Mouse (Mus musculus) cerebellum, adult 8-10 months (tissue): ENCODE results near the gene Kcna7.
"Not testable (repeated sequence)": the region's sequence is repeated elsewhere in the genome, so short reads cannot be mapped to it uniquely, and the experiment has no call there.

Experiments
- DNase-seq: peaks from one replicate; pipeline ENCODE4 v3.0.0; 2022

The Kcna7 gene

DNA sequence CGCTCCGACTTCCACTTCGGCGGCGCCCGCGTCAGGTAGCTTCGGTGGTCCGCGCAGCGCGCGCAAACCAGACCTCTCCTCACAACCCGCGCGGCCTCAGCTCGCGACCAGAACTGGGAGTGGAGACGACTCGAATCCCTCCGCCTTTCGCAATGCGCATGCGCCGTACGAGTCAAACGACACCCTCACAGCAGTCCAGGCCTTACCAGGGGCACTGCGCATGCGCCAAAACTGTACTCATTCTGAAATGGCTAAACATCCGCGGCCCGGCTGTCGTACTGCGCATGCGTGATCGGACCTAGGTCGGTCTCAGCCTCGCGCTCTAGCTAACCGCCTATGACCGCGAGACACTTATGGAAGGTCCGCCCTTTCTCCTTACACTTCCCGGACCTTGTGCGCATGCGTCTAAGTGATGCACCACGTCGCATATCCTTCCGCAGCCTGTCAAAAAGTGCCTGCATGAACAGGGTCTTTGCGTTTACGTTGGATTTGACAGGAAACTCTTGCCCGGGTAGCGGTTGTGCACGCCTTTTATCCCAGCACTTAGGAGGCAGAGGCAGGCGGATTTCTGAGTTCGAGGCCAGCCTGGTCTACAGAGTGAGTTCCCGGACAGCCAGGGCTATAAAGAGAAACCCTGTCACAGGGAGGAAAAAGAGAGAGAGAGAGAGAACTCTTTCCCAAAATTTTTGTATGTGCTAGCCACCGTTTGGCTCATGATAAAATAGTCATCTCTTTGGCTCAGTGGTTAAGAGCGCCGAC lies 9.7 kb upstream of the Kcna7 start, which contains the start of gene Snrnp70:
Snrnp70 (minus strand) TSS at position 165 of the 759 bp plus-strand sequence.
- DNase-seq: peak; percentile 100

DNA sequence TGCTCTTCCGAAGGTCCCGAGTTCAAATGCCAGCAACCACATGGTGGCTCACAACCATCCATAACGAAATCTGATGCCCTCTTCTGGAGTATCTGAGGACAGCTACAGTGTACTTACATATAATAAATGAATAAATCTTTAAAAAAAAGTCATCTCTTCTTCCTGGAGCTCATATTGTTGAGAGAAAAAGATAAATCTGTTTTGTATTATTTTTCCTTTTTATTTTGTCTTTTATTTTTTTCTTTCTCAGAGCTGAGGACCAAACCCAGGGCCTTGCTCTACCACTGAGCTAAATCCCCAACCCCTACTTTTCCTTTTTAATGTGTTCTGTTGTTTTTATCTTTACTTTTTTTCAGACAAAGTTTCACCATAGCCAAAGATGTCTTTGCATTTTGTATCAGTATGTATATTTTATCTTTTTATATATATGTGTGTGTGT lies 9.1 kb upstream of the Kcna7 start:
- not testable (repeated sequence) for DNase-seq

DNA sequence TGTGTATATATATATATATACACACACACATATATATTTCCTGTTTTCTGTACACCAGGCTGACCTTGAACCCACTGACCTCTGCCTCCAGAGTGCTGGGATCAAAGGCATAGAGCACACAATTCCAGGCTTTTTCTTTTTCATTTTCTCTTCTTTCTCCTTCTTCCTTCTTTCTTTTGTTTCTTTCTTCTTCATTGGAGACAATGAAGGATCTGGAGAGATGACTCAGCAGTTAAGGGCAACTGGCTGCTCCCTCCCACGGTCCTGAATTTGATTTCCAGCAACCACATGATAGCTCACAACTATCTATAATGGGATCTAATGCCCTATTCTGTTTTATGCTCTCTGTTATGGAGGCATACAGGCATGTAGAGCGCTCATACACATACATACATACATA lies 8.7 kb upstream of the Kcna7 start:
- DNase-seq: no peak

DNA sequence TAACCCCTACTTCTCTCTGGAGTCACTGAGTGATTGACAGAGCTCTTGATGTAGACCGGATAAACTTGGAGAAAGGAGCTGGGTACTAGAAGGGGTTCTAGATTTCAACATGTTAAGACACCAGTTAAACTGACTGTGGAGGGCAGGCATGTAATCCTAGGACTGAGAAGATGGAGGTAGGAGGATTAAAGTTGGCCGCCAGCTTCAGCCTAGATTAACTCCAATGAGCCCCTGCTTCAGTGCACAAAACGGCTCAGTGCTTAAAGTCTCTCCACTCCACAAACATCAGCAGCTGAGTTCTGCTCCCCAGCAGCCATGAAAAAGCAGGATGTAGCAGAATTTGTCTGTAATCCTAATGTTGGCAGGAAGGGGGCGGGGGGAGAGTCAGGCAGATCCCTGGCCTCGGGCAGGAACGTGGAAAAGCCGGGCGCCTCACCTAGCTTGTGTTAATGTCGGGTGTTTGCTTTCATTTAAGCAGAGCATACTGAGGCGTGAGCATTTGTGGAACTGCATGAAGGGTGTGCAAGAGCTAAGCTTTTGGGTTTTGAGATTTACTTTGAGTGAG lies 3.9 kb upstream of the Kcna7 start:
- no peak for DNase-seq

DNA sequence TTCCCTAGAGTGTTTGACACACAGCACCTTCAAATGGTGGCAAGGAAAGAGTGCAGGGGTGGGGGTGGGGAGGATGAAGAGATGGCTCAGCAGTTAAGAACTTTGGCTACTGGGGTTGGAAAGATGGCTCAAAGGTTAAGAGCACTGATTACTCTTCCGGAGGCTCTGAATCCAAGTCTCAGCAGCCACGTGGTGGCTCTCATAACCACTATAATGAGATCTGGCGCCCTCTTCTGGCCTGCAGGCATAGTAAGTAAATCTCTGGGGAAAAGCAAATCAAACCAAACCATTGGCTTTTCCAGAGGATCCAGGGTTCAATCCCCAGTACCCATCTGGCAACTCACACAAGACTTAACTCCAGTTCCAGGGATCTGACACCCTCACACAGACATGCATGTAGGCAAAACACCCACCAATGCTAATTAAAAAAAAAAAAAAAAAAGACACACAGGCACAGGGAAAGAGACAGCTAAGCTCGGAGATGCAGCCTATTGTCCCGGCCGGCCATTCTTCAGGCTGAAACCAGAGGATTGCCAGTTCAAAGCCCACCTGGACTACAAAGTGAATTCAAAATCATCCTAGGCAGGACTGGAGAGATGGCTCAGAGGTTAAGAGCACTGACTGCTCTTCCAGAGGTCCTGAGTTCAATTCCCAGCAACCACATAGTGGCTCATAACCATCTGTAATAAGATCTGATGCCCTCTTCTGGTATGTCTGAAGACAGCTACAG lies 1.8 kb upstream of the Kcna7 start:
- peak; percentile 32 for DNase-seq

DNA sequence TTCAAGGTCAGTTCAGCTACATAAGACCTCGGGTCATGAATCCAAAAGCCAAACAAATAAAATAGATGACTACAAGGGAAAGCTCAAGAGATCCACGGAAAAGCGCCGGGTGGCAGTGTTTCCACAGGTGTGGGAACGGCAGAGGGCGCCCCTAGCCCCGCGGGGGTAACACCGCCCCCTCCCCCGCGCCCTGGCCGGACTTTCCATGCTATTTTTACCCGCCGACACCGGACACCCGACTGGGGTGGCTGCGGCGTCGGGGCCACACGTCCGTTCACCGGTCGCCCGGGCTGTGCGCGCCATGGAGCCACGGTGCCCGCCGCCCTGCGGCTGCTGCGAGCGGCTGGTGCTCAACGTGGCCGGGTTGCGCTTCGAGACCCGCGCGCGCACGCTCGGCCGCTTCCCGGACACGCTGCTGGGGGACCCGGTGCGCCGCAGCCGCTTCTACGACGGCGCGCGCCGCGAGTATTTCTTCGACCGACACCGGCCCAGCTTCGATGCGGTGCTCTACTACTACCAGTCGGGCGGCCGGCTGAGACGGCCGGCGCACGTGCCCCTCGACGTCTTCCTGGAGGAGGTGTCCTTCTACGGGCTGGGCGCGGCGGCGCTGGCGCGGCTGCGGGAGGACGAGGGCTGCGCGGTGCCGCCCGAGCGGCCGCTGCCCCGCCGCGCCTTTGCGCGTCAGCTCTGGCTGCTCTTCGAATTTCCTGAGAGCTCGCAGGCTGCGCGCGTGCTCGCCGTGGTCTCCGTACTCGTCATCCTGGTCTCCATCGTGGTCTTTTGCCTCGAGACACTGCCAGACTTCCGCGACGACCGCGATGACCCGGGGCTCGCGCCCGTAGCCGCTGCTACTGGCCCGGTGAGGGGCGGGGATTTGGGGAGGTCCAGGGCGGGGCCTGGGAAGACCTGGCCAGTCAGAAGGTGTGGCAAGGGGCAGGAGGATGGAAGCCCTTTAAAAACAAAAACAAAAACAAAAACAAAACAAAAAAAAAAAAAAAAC lies 1.0 kb downstream of the Kcna7 start:
- DNase-seq: no peak

DNA sequence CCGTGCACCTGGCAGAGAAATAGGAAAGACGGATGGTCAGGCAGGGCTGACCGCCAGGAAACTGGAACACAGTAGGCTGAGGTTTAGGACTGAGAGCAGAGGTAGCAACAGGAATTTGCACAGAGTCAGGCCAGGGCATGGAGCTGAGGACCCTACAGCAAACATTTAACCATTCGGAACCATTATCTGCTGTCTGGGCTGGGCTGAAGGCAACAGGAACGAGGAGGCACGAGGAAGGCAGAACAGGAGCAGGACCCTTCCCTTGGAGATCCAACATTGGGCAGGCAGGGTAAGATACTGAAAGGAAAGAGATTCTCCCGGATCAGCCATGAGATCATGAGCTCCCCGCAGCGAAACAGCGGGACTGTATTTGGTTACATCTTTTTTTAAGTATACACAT lies 2.4 kb downstream of the Kcna7 start:
- no peak for DNase-seq

DNA sequence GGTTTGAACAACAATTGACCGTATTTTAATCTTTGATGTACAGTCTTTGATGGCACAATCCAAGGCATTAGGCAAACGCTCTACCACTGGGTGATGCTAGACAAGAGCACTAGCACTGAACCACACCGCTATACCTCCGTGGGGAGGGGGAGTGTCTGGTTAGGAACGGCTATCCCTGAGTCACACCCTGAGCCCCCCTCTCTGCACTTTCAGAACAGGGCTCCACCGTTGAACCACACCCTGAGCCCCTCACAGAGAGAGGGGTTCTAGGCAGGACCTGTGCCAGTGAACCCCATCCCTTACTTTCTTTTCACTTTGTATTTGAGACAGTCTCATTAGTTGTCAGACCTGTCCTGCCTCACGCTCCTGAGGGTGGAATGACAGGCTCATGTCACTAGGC lies 2.9 kb downstream of the Kcna7 start:
- no peak for DNase-seq

DNA sequence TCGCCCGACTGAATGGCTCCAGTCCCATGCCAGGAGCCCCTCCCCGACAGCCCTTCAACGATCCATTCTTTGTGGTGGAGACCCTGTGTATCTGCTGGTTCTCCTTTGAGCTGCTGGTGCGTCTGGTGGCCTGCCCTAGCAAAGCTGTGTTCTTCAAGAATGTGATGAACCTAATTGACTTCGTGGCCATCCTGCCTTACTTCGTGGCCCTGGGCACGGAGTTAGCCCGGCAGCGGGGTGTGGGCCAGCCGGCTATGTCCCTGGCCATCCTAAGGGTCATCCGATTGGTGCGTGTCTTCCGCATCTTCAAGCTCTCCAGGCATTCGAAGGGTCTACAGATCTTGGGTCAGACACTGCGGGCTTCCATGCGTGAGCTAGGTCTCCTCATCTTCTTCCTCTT lies 3.5 kb downstream of the Kcna7 start:
- DNase-seq: no peak

DNA sequence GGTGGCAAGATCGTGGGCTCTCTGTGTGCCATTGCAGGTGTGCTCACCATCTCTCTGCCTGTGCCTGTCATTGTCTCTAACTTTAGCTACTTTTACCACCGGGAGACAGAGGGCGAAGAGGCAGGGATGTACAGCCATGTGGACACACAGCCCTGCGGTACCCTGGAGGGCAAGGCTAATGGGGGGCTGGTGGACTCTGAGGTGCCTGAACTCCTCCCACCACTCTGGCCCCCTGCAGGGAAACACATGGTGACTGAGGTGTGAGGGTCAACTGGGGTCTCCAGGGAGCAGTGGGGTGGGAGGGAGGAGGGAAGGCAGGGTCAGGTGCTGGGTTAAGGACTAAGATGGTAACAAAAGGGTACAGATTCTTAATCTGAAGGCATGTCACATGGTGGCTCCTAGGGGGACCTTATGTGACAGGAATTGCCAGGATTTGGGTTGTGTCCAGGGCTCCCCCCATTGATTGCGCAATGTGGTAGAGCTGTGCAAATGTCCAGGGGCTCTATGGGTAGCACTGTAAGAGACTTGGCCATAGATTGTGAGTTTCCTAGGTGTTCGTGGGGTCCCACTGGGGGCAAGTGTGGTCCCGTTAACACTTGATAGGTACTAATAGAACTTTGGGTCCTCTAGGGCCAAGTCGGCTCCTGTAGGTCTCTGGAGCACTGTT lies 4.2 kb downstream of the Kcna7 start:
- DNase-seq: no peak

DNA sequence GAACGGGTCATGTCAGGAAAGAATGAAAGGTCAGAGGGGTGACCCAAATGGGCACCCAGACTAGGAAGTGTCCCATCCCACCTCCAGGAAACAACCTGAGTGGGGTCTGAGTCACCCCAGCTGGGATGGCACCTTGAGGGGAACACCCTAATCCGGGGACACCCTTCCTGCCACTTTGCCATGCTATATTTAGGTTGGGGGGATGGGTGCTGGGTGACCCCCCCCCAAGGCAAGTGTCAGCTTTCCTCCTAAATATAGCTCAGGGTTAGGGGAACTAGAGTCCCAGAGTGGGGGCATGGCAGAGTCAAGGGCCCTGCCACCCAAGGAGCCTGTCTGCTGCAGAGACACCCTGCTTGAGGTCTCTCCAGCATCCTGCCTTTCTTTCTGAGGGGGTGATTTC lies 7.0 kb downstream of the Kcna7 start:
- DNase-seq: no peak

DNA sequence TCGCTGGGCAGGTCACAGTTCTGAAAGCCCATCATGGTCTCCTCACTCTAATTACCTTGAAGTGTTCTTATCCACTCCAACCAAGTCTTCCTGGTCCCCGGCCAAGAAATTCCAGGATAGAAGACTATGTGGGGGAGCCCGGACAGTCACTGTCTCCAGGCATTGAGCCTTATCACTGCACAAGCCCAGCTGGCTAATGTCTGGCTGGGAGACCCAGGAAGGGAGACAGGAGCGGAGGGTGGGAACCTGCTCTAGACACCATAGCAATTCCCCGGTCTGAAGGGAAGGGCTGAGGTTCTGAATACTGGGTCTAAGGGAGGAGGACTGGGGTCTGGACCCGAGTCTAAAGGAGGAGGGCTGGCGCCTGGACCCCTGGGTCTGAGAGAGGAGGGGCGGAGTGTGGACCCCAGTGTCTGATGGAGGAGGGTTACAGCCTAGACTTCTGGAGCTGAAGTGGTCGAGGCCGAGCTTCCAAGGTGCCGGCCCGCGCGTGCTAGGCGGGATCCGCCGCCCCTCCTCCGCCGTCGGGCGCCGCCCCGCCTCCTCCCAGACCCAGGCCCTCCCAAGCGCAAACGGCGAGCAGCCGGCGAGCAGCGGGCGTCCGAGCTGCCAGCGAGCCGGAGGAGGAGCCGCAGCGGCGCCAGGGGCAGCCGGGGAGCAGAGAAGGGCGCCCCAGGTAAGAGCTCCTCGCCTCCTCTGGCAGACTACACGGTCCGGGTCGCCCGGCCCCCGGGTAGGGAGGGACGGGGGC lies 7.8 kb downstream of the Kcna7 start, which contains the start of gene Ntf5:
Ntf5 (plus strand) TSS at position 583 of the 751 bp plus-strand sequence.
- DNase-seq: no peak

DNA sequence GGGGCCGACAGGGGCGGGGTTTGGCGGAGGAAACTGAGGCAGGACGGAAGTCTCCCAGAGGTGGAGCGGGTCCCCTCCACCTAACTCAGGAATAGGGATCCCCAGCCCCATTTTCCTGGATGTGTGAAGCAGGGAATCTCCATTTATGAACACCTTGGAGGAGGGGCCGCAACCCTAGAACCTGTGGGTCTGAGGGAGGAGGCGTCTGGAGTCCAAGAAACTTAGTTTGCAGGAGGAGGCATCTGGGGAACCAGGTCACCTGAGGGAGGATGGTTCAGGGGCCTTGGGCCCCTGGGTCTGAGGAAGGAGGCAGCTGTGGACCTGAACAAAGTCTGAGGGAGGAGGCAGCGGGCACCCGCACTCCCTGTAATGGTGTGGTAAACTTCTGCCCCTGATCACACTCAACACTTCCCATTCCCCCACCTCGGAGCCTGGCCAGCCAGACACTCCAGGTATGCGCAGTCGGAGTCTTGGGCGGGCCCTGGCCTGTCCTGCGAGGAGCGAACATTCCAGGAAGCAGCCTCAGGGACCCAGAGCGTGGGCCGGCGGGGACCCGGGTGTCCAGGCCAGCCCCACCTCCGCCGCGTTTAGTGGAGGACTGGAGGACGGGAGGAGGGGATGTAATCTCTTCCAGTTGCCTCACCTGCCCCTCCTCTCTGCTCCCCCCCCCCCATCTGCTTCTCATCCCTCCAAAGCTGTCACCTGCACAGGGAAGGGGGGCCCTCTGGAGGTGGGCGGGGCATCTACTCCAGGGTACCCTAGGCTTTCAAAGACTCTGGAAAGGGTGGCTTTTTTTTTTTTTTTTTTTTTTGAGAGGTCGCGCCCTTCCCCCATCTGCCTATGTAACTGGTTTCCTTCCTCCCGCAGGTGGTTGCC lies 8.6 kb downstream of the Kcna7 start:
- DNase-seq: no peak

DNA sequence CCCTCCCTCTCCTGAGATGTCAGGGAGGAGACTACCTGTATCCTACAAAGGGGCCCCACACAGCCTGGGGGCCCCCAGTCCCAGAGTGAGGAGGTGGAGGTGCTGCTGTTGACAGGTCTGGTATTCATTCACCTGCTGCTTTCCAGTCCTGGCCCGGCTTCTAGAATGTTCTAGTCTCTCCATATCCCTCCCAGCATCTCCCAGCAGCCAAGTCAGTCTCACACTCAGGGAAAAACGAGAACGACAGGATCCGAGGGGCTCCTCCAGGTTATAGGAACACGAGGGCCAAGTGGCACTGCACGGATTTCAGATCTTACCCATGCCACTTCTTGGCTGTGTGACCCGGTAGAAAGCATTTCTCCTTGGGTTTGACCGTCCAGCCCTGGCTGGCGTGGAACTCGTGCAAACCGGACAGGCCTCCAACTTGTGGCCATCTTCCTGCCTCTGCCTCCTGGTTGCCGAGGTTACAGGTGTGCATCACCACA lies 9.3 kb downstream of the Kcna7 start:
- no peak for DNase-seq

DNA sequence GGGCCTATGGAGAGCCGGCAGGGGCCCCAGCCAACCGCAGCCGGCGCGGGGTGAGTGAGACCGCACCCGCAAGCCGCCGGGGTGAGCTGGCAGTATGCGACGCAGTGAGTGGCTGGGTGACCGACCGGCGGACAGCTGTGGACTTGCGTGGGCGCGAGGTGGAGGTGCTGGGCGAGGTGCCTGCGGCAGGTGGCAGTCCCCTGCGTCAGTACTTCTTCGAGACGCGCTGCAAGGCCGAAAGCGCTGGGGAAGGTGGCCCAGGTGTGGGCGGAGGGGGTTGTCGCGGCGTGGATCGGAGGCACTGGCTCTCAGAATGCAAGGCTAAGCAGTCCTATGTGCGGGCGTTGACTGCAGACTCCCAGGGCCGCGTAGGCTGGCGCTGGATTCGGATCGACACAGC lies 10.2 kb downstream of the Kcna7 start:
- no peak for DNase-seq

DNA sequence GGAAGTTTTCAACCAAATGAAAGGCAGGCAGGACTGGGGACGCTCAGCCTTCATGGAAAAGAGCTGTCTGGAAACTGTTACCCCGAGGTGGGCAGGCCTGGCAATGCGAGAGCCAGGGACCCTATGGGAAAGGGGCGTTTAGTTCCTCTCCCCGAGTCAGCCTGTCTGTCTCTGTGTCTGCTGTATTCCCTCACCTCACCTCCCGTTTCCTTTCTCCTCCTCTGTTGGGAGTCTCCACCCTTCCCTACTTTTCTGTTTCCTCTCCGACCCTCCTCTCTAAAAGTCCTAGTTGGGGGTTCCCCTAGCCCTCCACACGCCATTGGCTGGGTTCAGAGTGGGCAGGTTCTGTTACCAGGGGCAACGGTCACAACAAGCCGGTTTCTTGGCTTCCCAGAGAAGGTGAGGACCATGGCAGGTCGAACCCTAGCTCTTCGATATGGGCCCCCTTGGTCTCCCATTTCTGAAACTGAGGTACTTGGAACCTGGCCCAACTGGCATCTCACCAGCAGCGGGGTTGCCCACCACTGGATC lies 12.6 kb downstream of the Kcna7 start:
- DNase-seq: no peak

DNA sequence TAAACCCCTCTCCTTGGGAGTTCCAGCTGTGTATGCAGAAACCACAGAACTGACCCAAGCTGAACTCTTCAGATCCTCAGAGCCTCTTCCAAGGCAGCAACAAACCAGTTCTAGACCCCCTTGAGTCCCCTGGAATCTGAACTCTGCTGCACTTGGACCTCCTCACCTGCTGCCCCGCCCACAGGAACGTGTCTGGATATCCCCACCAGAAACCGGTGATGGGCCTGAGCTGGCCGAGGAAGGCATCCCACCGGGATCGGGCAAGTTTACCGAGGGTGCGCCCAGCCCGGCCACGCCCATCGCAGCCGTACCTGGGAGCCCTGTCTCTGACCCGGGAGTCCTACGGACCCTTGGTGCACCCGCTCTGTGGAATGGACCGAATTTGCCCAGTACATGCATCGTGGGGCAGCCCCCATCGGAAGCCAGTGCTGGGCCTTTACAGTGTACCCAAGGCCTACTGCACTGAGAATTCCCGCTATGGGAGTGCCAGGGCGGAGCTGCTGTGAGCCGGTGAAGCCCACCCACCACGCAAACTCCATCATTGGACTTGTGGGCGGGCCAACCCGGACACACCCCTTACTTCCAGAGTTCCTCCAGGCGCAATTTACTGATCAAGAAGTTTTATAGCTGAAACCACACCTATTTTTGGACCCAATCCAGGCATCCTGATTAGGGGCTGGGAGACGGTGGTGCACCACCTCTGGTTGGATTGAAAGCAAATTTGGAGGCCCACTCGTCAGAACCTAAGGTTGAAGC lies 14.6 kb downstream of the Kcna7 start:
- no peak for DNase-seq

DNA sequence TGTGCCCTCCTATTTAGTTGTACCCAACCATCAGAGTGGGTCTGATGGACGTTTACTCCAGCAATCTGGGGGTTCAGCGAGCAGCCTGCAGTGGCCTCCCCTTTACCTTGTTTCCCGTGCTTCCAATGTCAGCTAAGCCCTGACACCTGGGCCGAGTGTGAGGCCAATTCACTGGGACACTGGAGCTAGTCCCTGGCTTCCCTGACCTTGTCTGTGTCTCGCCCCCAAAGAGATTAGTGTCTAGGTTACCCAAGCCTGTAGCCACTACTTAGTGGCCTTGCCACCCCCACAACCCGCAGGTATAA lies 15.1 kb downstream of the Kcna7 start, which contains the start of gene Lhb:
Lhb (plus strand) TSS at position 206 of the 305 bp plus-strand sequence.
- no peak for DNase-seq

DNA sequence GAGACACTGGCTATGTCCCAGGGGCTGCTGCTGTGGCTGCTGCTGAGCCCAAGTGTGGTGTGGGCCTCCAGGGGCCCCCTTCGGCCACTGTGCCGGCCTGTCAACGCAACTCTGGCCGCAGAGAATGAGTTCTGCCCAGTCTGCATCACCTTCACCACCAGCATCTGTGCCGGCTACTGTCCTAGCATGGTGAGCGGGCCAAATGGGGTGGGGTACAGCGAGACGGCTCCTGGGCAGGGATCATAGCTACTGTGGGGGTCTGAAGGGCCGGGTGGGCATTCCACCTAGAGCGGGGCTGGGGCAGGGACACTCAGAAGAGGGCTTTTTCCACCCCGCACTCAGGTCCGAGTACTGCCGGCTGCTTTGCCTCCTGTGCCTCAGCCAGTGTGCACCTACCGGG lies 15.7 kb downstream of the Kcna7 start:
- no peak for DNase-seq
